Mouse (Mus musculus): ENCODE results near the gene Bace1. TPM values are rescaled to one million over a fixed set of nuclear protein-coding genes. Genes with fewer than 3 reads are reported as not detected.
"Not testable (repeated sequence)": the region's sequence is repeated elsewhere in the genome, so short reads cannot be mapped to it uniquely, and the experiment has no call there.

Gene Bace1
- total and polyA plus RNA-seq, 2 experiments from 2014 or later = 46.4 to 77.3 TPM

DNA sequence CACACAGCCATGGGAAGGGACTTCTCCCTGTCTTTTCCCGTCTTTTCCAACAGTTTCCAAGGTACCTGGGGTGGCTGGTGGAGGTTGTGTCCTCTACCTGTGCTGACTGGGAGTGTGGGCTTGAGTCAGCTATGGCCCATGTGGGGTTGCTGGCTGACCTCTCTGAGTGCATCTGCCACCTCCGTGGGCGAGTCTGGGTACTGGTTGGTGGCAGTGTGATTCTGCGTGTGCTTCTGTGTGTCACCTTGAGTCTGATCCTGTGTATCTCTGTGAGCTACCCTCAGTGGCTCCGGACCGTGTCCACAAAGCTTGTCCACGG is 1.6 kb downstream of the Bace1 start:
- Histone ChIP-seq H3K9ac (replicated peaks; ENCODE audit: low read length, poor library complexity, severe bottlenecking) (peak overlapping the region; percentile 85), H3K9me3 (ENCODE audit: low read length) (no peaks in the 10 kb centered on the region), H3K36me3 (ENCODE audit: insufficient read depth, low read length) (no peaks in the 10 kb centered on the region), H3K27ac (ENCODE audit: low read depth, low read length) (no peak overlapping the region), H3K4me3 (ENCODE audit: low read depth, low read length) (peak overlapping the region; percentile 94), H3K4me1 (ENCODE audit: insufficient read depth, low read length) (peaks cover 21% of the 10 kb centered on the region), H3K4me2 (ENCODE audit: low read depth, low read length, poor library complexity, severe bottlenecking) (peak overlapping the region; percentile 98), H3K27me3 (ENCODE audit: insufficient read depth, low read length) (no peaks in the 10 kb centered on the region)
- DNase-seq (ENCODE audit: low spot score) = no peak
- no peak for ATAC-seq (ENCODE audit: low FRiP score)
- 75% methylated on average over 7 of the region's 7 CpGs for WGBS
- no peak for TF ChIP-seq CTCF (IDR thresholded peaks at IDR 0.05)

- ATAC-seq (ENCODE audit: low FRiP score) = no peak
- 71% methylated on average over 5 of the region's 5 CpGs for WGBS
Measured at GRCm38 (mm10) chr9:45840331-45840730, 2.0 kb downstream of the Bace1 start.

GRCm38 (mm10) chr9:45841458-45841857 is 3.1 kb downstream of the Bace1 start:
- Histone ChIP-seq H3K27ac (ENCODE audit: low read depth, low read length) (no peak overlapping the region), H3K9ac (replicated peaks; ENCODE audit: low read length, poor library complexity, severe bottlenecking) (no peak overlapping the region), H3K4me3 (ENCODE audit: low read depth, low read length) (no peak overlapping the region), H3K9me3 (ENCODE audit: low read length) (no peaks in the 10 kb centered on the region), H3K27me3 (ENCODE audit: insufficient read depth, low read length) (no peaks in the 10 kb centered on the region), H3K4me1 (ENCODE audit: insufficient read depth, low read length) (peaks cover 21% of the 10 kb centered on the region), H3K4me2 (ENCODE audit: low read depth, low read length, poor library complexity, severe bottlenecking) (peak overlapping the region; percentile 98), H3K36me3 (ENCODE audit: insufficient read depth, low read length) (no peaks in the 10 kb centered on the region)
- no peak for ATAC-seq (ENCODE audit: low FRiP score)
- no peak for TF ChIP-seq CTCF (IDR thresholded peaks at IDR 0.05)
- DNase-seq (ENCODE audit: low spot score) = no peak
- 84% methylated on average over 6 of the region's 6 CpGs for WGBS

More at GRCm38 (mm10) chr9:45840331-45840730, 2.0 kb downstream of the Bace1 start:
- Histone ChIP-seq H3K9me3 (ENCODE audit: low read length) (no peaks in the 10 kb centered on the region), H3K36me3 (ENCODE audit: insufficient read depth, low read length) (no peaks in the 10 kb centered on the region), H3K27ac (ENCODE audit: low read depth, low read length) (no peak overlapping the region), H3K27me3 (ENCODE audit: insufficient read depth, low read length) (no peaks in the 10 kb centered on the region), H3K4me3 (ENCODE audit: low read depth, low read length) (peak overlapping the region; percentile 94), H3K9ac (replicated peaks; ENCODE audit: low read length, poor library complexity, severe bottlenecking) (peak overlapping the region; percentile 85), H3K4me1 (ENCODE audit: insufficient read depth, low read length) (peaks cover 21% of the 10 kb centered on the region), H3K4me2 (ENCODE audit: low read depth, low read length, poor library complexity, severe bottlenecking) (peak overlapping the region; percentile 98)
- DNase-seq (ENCODE audit: low spot score) = no peak
- no peak for TF ChIP-seq CTCF (IDR thresholded peaks at IDR 0.05)

DNA sequence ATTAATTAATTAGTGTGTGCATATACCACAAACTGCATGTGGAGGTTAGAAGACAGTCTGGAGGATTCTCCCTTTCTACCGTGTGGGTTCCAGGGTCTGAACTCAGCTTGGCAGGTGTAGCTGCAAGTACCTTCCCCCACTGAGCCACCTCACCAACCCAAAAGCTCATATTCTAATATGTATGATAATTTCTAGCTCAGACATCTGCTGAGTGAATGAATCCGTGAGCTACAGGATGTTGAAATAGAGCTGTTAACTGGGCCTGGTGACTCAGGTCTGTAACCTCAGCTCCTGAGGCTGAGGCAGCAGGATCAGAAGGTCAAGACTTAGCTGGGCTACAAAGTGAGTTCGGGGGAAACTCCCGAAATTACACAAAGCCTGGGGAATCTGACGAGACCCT is 4.6 kb downstream of the Bace1 start:
- H3K4me3 ChIP-seq (ENCODE audit: low read depth, low read length) = no peak overlapping the region
- H3K9me3 ChIP-seq (ENCODE audit: low read length) = no peaks in the 10 kb centered on the region
- no peak overlapping the region for H3K9ac ChIP-seq (replicated peaks; ENCODE audit: low read length, poor library complexity, severe bottlenecking)
- H3K36me3 ChIP-seq (ENCODE audit: insufficient read depth, low read length) = no peaks in the 10 kb centered on the region
- no peak for DNase-seq (ENCODE audit: low spot score)
- no peak overlapping the region for H3K27ac ChIP-seq (ENCODE audit: low read depth, low read length)
- no peak for ATAC-seq (ENCODE audit: low FRiP score)
- no peaks in the 10 kb centered on the region for H3K27me3 ChIP-seq (ENCODE audit: insufficient read depth, low read length)
- no peak for TF ChIP-seq CTCF (IDR thresholded peaks at IDR 0.05)
- WGBS = 81% methylated on average over 5 of the region's 5 CpGs
- H3K4me1 ChIP-seq (ENCODE audit: insufficient read depth, low read length) = peaks cover 21% of the 10 kb centered on the region
- H3K4me2 ChIP-seq (ENCODE audit: low read depth, low read length, poor library complexity, severe bottlenecking) = no peak overlapping the region

DNA sequence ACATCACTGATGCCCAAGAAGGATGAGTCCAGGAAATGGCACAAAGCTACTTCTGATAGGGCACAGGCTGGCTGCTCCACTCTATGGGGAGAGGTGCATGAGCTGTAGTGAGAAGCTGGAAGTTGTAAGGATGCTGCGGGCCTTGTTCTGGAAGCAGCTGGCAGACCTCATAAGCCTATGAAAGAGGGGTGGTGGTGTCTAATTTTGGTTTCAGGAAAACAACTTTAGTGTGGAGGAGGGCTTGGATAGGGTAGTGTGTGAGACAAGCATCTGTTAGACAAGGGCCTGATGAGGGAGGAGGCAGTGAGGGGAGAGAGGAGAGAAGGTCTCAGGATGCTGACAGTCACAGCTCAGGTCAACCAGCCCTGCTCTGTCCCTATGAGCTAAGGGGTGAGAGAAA is 5.4 kb downstream of the Bace1 start:
- no peaks in the 10 kb centered on the region for H3K27me3 ChIP-seq (ENCODE audit: insufficient read depth, low read length)
- H3K9ac ChIP-seq (replicated peaks; ENCODE audit: low read length, poor library complexity, severe bottlenecking) = no peak overlapping the region
- H3K4me1 ChIP-seq (ENCODE audit: insufficient read depth, low read length) = peaks cover 21% of the 10 kb centered on the region
- ATAC-seq (ENCODE audit: low FRiP score) (no peak), DNase-seq (ENCODE audit: low spot score) (no peak)
- no peaks in the 10 kb centered on the region for H3K36me3 ChIP-seq (ENCODE audit: insufficient read depth, low read length)
- no peak for TF ChIP-seq CTCF (IDR thresholded peaks at IDR 0.05)
- WGBS = 88% methylated on average over 1 of the region's 1 CpGs
- no peak overlapping the region for H3K4me2 ChIP-seq (ENCODE audit: low read depth, low read length, poor library complexity, severe bottlenecking)
- H3K4me3 ChIP-seq (ENCODE audit: low read depth, low read length) = no peak overlapping the region
- H3K27ac ChIP-seq (ENCODE audit: low read depth, low read length) = no peak overlapping the region
- no peaks in the 10 kb centered on the region for H3K9me3 ChIP-seq (ENCODE audit: low read length)

DNA sequence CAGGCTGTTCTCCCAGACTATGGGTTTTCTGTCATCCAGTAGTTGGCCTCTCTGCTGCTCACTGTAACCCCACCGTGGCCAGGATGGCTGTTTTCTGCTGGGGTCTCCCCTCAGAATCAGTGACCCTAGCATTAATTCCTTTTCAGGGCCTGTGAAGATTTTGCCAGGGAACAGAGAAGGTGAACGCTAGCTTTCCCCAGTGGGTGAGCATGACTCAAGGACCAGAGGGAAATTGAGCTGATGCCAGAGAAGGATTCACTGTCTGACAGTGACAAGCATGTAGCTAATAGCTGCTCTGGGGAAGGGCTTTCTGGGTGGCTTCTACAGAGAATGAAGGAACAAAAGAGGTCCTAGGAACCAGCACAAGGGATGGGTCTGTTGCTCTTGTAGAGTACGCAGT is 7.2 kb downstream of the Bace1 start:
- DNase-seq (ENCODE audit: low spot score) (no peak), ATAC-seq (ENCODE audit: low FRiP score) (no peak)
- peaks cover 8% of the 10 kb centered on the region for H3K4me1 ChIP-seq (ENCODE audit: insufficient read depth, low read length)
- H3K9me3 ChIP-seq (ENCODE audit: low read length) = no peaks in the 10 kb centered on the region
- H3K36me3 ChIP-seq (ENCODE audit: insufficient read depth, low read length) = no peaks in the 10 kb centered on the region
- 74% methylated on average over 3 of the region's 3 CpGs for WGBS
- TF ChIP-seq CTCF (IDR thresholded peaks at IDR 0.05) = no peak
- H3K27me3 ChIP-seq (ENCODE audit: insufficient read depth, low read length) = no peaks in the 10 kb centered on the region
- H3K9ac ChIP-seq (replicated peaks; ENCODE audit: low read length, poor library complexity, severe bottlenecking) = no peak overlapping the region
- H3K4me2 ChIP-seq (ENCODE audit: low read depth, low read length, poor library complexity, severe bottlenecking) = no peak overlapping the region
- H3K4me3 ChIP-seq (ENCODE audit: low read depth, low read length) = no peak overlapping the region
- no peak overlapping the region for H3K27ac ChIP-seq (ENCODE audit: low read depth, low read length)

GRCm38 (mm10) chr9:45846176-45846575 is 7.8 kb downstream of the Bace1 start:
- not testable (repeated sequence) for ATAC-seq (ENCODE audit: low FRiP score); H3K4me1 ChIP-seq (ENCODE audit: insufficient read depth, low read length)

More at GRCm38 (mm10) chr9:45846176-45846575, 7.8 kb downstream of the Bace1 start:
- H3K27ac ChIP-seq (ENCODE audit: low read depth, low read length); H3K36me3 ChIP-seq (ENCODE audit: insufficient read depth, low read length); H3K9me3 ChIP-seq (ENCODE audit: low read length); H3K27me3 ChIP-seq (ENCODE audit: insufficient read depth, low read length); H3K4me2 ChIP-seq (ENCODE audit: low read depth, low read length, poor library complexity, severe bottlenecking); DNase-seq (ENCODE audit: low spot score); H3K9ac ChIP-seq (replicated peaks; ENCODE audit: low read length, poor library complexity, severe bottlenecking); H3K4me3 ChIP-seq (ENCODE audit: low read depth, low read length): not testable (repeated sequence)
- 83% methylated on average over 2 of the region's 2 CpGs for WGBS

Data from midbrain, postnatal 0 days (tissue).